Mouse (Mus musculus) ovary, postnatal 10 days (tissue): ENCODE data around the gene Loxl4.

Experiments used
- DNase-seq: peaks from one replicate; pipeline ENCODE4 v3.0.0; 2022; ENCODE audit warnings: low spot score

Loxl4 gene

GRCm38 (mm10) chr19:42612654-42613053 is at the start of gene Loxl4:
TSS of gene Loxl4 (minus strand) at chr19:42612813.
- no peak for DNase-seq

GRCm38 (mm10) chr19:42661430-42662164 is 49.0 kb upstream of the Loxl4 start:
- DNase-seq, result no peak

DNA sequence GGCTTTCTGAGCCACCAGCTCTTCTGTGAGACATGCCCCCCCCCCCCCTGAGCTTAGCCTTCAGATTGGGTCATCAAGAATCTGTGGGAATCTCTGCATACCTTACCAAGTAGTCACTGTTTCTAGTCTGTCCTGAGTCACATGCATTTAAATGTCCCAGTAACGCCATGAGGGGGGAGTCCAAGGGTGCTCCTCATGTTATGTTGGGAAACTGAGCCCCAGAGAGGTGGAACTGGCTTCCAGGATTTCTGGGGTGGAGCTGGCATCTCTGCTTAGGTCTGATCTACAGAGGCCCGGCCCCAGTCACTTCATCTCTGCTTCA is 47.6 kb upstream of the Loxl4 start:
- no peak for DNase-seq

DNA sequence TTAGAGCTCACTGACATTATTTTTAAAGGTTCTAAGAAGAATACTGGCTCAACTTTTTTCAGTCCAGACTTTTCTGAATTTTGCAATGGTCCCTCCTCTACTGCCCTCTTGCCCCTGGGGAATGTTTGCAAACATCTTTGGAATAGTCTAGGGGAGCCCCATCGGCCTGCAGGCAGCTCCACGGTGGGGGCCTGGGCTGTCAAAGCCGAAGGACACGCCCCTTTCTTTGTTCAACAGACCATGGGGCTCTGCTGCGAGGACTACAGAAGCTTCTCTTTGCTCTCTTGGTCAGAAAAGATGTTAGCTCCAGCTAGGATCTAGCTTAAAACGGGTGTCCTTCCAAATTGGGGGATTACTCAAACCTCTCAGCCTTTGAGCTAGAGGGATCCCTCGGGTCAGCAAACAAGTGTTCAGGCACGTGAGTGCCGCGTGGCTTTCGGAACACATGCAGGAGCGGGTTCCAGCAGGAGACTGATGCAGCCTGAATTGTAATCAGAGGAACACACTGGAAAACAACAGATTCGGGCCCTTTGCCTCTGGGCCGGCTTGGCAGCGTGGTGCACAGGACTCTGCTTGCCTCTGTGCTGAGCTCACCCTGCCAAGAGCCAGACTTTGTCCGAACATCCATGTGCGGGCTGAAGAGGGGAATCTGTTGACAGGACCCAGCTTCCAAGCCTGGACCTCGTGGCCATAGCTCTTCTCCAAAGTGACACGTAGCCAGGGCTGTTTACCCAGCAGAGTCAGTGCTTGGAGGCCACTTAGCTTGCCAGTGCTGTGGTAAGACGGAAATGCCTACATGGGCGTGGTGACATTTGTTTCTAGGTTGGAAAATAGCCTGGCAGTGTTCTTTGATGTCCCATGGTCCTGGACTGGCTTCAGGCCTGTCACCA is 47.0 kb upstream of the Loxl4 start:
- no peak for DNase-seq

GRCm38 (mm10) chr19:42658435-42659135 is 46.0 kb upstream of the Loxl4 start:
- DNase-seq, result no peak

- no peak for DNase-seq
Measured at GRCm38 (mm10) chr19:42657769-42658168, 45.2 kb upstream of the Loxl4 start.

DNA sequence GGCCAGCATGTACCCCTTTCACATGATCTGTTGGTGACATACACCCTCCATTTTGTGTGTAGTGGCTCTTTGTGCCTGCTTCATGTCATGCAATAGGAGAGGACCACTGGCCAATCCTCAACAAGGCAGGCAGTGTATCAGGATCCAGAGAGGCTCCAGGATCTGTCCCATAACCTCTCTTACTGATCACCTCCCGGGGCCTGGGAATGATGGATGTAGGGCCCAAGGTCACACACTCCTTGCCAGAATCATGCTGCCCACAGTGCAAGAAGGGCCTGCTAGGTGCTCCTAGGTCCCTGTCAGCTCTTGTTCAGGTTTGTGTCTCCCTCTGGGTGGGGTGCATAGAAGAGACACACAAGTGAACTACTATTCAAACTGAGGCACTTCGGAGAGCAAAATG is 44.7 kb upstream of the Loxl4 start:
- DNase-seq, result no peak

- peak; percentile 47 for DNase-seq
Measured at GRCm38 (mm10) chr19:42655006-42655405, 42.4 kb upstream of the Loxl4 start.

GRCm38 (mm10) chr19:42653091-42653490 is 40.5 kb upstream of the Loxl4 start:
- DNase-seq, result no peak

DNA sequence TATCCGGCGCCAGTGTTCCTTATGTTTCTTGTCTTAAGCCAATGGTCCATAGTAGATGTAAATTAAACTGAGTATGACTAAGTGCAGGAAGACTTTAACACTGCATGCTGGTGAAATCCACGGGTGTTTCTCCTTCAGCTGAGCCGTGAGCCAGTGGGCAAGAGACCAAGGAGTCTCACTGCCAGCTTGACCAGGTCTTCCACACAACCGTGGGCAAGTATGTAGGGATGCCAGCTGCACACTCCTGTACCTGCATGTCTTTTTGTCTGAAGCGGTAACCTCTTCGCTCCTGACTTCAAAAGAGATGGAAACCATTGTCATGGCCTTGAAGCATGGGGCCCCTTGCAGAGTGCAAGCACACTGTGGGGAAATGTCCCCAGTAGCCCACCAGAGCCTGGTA is 39.8 kb upstream of the Loxl4 start:
- DNase-seq, result no peak

- DNase-seq, result no peak
Measured at GRCm38 (mm10) chr19:42640211-42640610, 27.6 kb upstream of the Loxl4 start.

- no peak for DNase-seq
Measured at GRCm38 (mm10) chr19:42639544-42639943, 26.9 kb upstream of the Loxl4 start.

- DNase-seq, result no peak
Measured at GRCm38 (mm10) chr19:42638604-42639481, 26.2 kb upstream of the Loxl4 start.

GRCm38 (mm10) chr19:42636631-42637030 is 24.0 kb upstream of the Loxl4 start:
- no peak for DNase-seq

DNA sequence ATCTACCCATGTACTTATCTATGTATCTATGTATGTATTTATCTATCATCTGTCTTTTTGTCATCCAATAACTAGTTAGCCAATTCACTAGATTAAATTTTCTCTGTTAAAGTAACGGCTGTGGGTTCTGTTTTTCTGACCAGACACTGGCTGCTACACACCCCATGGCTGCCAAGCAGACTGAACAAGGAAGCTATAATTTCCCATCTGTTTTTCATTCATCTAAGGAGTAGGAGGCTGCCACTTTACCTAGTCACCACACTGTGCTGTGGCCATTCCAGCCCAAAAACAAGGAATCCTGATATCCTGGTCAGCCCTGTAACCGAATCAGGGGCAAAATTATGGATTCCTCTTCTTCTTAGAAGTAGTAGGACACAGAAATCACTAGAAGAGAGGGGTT is 21.0 kb upstream of the Loxl4 start:
- DNase-seq, result no peak

GRCm38 (mm10) chr19:42632301-42632700 is 19.7 kb upstream of the Loxl4 start:
- no peak for DNase-seq

- no peak for DNase-seq
Measured at GRCm38 (mm10) chr19:42631541-42631961, 18.9 kb upstream of the Loxl4 start.

- no peak for DNase-seq
Measured at GRCm38 (mm10) chr19:42628068-42628467, 15.5 kb upstream of the Loxl4 start.

DNA sequence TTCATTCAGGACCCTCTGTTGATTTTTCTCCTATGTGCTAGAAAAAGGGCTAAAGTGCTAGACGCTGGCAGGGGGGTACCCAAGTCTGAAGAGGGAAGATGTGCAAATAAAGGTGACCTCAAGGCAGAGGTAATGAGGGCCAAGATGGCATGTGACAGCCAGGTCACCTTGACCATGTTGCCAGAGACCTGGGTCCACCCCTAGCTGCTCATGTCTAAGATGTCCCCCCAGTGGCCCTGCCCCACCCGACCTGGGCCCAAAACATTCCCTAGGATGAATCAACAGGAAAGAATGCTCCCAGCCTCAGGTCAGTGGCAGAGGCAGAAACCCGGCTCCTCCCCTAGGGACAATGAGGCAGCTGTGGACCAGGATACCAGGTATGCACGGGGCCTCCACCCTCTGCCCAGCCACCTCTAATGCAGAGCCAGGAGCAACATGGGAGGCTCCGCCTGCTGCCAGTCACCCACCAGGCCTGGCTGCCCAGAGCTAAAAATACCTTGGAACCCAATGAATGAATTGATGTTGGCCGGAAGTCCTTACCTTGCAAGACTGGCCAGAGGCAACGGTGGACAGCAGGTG is 1.1 kb upstream of the Loxl4 start:
- no peak for DNase-seq

DNA sequence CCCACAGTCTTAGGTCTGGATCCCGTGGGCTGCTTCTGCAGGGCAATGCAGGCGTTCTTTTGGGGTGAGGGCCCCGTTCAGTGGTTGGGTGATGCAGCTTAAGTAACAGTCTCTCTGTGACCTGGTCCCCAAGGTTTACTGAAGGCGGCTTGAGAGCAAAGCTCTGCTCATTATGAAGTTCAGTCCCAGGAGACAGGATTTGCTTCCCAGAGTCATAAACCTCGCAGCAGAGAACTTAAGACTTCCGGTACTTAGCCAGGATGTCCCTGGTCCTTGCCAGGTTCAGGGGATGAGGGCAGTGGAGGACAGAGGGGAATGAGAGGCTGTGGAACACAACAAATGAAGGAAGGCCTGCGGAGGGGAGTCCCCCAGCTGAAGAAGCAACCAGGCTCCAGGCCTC is 503 bp upstream of the Loxl4 start:
- no peak for DNase-seq

GRCm38 (mm10) chr19:42611746-42612145 is 867 bp downstream of the Loxl4 start:
- no peak for DNase-seq
